Comparison of ENCODE assay signal across 9 mouse cellular contexts in the genomic region with DNA sequence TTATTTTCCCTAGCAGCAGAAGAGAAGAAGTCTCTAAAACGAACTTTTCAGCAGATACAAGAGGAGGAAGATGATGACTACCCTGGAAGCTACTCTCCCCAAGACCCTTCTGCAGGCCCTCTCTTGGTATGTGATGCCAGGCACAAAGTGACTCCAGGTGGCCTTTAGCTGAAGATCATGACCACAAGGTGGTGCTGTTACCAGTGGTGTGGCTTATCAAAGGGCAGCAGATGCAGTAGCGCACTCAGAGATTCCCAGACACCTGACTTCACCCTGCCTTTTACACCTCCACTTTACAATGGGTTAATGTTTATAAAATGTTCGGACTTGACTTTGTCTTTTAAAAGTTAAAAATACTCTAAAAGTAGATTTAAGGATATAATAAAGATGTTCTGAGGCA. TPM values are rescaled to one million over a fixed set of nuclear protein-coding genes. Genes with fewer than 3 reads are reported as not detected.
A peak's percentile ranks its signal among the peaks of the same experiment; 100 is the strongest.
DNase-seq lines count a peak whose midpoint lies in the region; ATAC-seq and TF ChIP-seq lines count a peak whose summit lies in the region.
"Had no signal": no experiment of that assay in that cellular context is flagged by ENCODE, and none has a peak within 500 bp of the region (broad histone marks: within the 10 kb centered on the region; RNA-seq: fewer than 3 reads in every experiment).

No protein-coding gene starts in this region.

- no peak overlapping the region for H3K9ac ChIP-seq in liver, embryonic 14.5 days (replicated peaks)
- H3K9ac ChIP-seq: heart, embryonic 15.5 days; neural tube, embryonic 13.5 days had no signal

- H3K9me3 ChIP-seq in liver, embryonic 14.5 days (ENCODE audit: control insufficient read depth, low read length): no peaks in the 10 kb centered on the region
- H3K9me3 ChIP-seq: heart, embryonic 15.5 days; neural tube, embryonic 13.5 days had no signal

- peaks cover 57% of the 10 kb centered on the region for H3K36me3 ChIP-seq in liver, embryonic 14.5 days (replicated peaks; ENCODE audit: control insufficient read depth, insufficient read depth, low read depth)
- H3K36me3 ChIP-seq in small intestine, adult 2 months (ENCODE audit: control insufficient read depth, insufficient read depth, low read length): peaks cover 52% of the 10 kb centered on the region

- no peaks in the 10 kb centered on the region; a peak in 1 of 4 replicates for H3K4me1 ChIP-seq in liver, embryonic 14.5 days (replicated peaks; ENCODE audit: control insufficient read depth in 2 of 2, insufficient read depth in 2 of 2, low read length in 1 of 2)
- H3K4me1 ChIP-seq in small intestine, adult 2 months (ENCODE audit: control insufficient read depth, insufficient read depth, insufficient read length, low read length): no peaks in the 10 kb centered on the region
- H3K4me1 ChIP-seq: heart, embryonic 15.5 days; neural tube, embryonic 13.5 days had no signal

- peak; percentile 63 for TF ChIP-seq EP300 in liver, embryonic 14.5 days (IDR thresholded peaks at IDR 0.05; ENCODE audit: low read depth)

- intact Hi-C loops in heart, postnatal 36 days (cut with DNase I): loop anchor here (1.0 to 10.0 kb wide), 3 partner anchors 99 to 297 kb away; partner anchors contain the start of gene Tgm2

- H3K4me2 ChIP-seq in liver, embryonic 14.5 days (ENCODE audit: low read depth): no peak overlapping the region
- H3K4me2 ChIP-seq: heart, embryonic 15.5 days; neural tube, embryonic 13.5 days had no signal

- TF ChIP-seq CTCF in liver, embryonic 14.5 days (IDR thresholded peaks at IDR 0.05; ENCODE audit: low read depth): peak; percentile 92
- peak; percentile 83; the same call in 1 of the 2 replicates for TF ChIP-seq CTCF in small intestine, adult 2 months (IDR thresholded peaks at IDR 0.05; ENCODE audit: extremely low read depth, insufficient read length, insufficient replicate concordance, low read depth, low read length)

- peak; percentile 45 for DNase-seq in ovary, postnatal 14 days (ENCODE audit: low spot score)
- DNase-seq in ovary, adult 18-20 months (ENCODE audit: low spot score): no peak
- DNase-seq in WW6 (ENCODE audit: low read depth, low spot score): peak; percentile 13
- DNase-seq in cerebellum, adult 9-11 months: peak; percentile 62
- DNase-seq in heart, postnatal 36 days: peak; percentile 59 to 61
- peak; percentile 58 to 61 (median 59) for DNase-seq in liver, embryonic 14.5 days (ENCODE audit: low read depth in 3 of 3, low spot score in 3 of 3)

- no peak overlapping the region for H3K27ac ChIP-seq in liver, embryonic 14.5 days
- no peak overlapping the region for H3K27ac ChIP-seq in small intestine, adult 2 months (ENCODE audit: insufficient read depth, low read depth, low read length)
- H3K27ac ChIP-seq: heart, embryonic 15.5 days; neural tube, embryonic 13.5 days had no signal

- no peaks in the 10 kb centered on the region for H3K27me3 ChIP-seq in liver, embryonic 14.5 days (ENCODE audit: control insufficient read depth, insufficient read depth, low read length)
- H3K27me3 ChIP-seq in small intestine, adult 2 months (ENCODE audit: control insufficient read depth, insufficient read depth, low read length): no peaks in the 10 kb centered on the region
- H3K27me3 ChIP-seq: heart, embryonic 15.5 days; neural tube, embryonic 13.5 days had no signal

- 35% methylated on average over 3 of the region's 3 CpGs for WGBS in liver, embryonic 14.5 days (ENCODE audit: insufficient replicate concordance)
- WGBS in small intestine, adult 2 months: 29% methylated on average over 3 of the region's 3 CpGs

- no peak overlapping the region for H3K4me3 ChIP-seq in liver, embryonic 14.5 days (ENCODE audit: insufficient read depth in 1 of 2, low read depth in 2 of 2, low read length in 2 of 2)
- H3K4me3 ChIP-seq in small intestine, adult 2 months (ENCODE audit: low read depth, low read length): no peak overlapping the region
- H3K4me3 ChIP-seq: heart, embryonic 15.5 days; neural tube, embryonic 13.5 days had no signal

- peak; percentile 80 for ATAC-seq in liver, embryonic 14.5 days (ENCODE audit: insufficient read depth)

- TF ChIP-seq POLR2A in small intestine, adult 2 months (IDR thresholded peaks at IDR 0.05; ENCODE audit: low read depth, low read length): no peak

RNA-seq across cellular contexts. Expression of gene Rprd1b, which starts 19.6 kb away (rescaled TPM):
- 10 to 100 TPM; 28.3 to 37.7 TPM for total RNA-seq in heart, postnatal 36 days (2021)
- polyA plus RNA-seq in liver, embryonic 14.5 days (2012; rRNA removed): 12.1 and 14.1 TPM in 2 replicates
- polyA plus RNA-seq in liver, embryonic 14.5 days (2014; fragmentation: Nextera tagmentation; extraction: Ambion mirVana): 21.6 and 24.8 TPM in 2 replicates
- polyA plus RNA-seq in small intestine, adult 2 months (2012; rRNA removed): 7.6 and 13.2 TPM in 2 replicates

RNA-seq across cellular contexts. Expression of gene Tti1, which starts 19.7 kb away (rescaled TPM):
- total RNA-seq in heart, postnatal 36 days (2021): 10 to 100 TPM; 22.8 to 22.9 TPM
- polyA plus RNA-seq in liver, embryonic 14.5 days (2012; rRNA removed): 9.3 and 11.1 TPM in 2 replicates
- polyA plus RNA-seq in liver, embryonic 14.5 days (2014; fragmentation: Nextera tagmentation; extraction: Ambion mirVana): 11.3 and 12.4 TPM in 2 replicates
- polyA plus RNA-seq in small intestine, adult 2 months (2012; rRNA removed): 3.0 and 6.1 TPM in 2 replicates
